Mouse (Mus musculus): ENCODE data around the gene 9130213A22Rik. TPM values are rescaled to one million over a fixed set of nuclear protein-coding genes. Genes with fewer than 3 reads are reported as not detected.

Gene 9130213A22Rik
- polyA plus RNA-seq, 1 experiment from 2014 or later, result 0.40 TPM

Other genes starting within 250 kb of the 9130213A22Rik start
- gene Rnf222, start 234.0 kb downstream of the 9130213A22Rik start, polyA plus RNA-seq (2015; fragmentation: Nextera tagmentation; extraction: Ambion mirVana), result not detected in 2 replicates
- 557 and 622 TPM in 2 replicates for gene Rpl26, start 221.0 kb downstream of the 9130213A22Rik start, polyA plus RNA-seq (2015; fragmentation: Nextera tagmentation; extraction: Ambion mirVana)
- gene Odf4, start 195.5 kb downstream of the 9130213A22Rik start, polyA plus RNA-seq (2015; fragmentation: Nextera tagmentation; extraction: Ambion mirVana), result 0.60 and 1.2 TPM in 2 replicates
- 21.8 and 25.3 TPM in 2 replicates for gene Arhgef15, start 165.1 kb downstream of the 9130213A22Rik start, polyA plus RNA-seq (2015; fragmentation: Nextera tagmentation; extraction: Ambion mirVana)
- gene Slc25a35, start 154.5 kb downstream of the 9130213A22Rik start, polyA plus RNA-seq (2015; fragmentation: Nextera tagmentation; extraction: Ambion mirVana), result 1.7 and 2.1 TPM in 2 replicates
- gene Rangrf, start 147.4 kb downstream of the 9130213A22Rik start, polyA plus RNA-seq (2015; fragmentation: Nextera tagmentation; extraction: Ambion mirVana), result 29.8 and 34.3 TPM in 2 replicates
- 17.6 and 19.0 TPM in 2 replicates for gene Pfas, start 114.1 kb downstream of the 9130213A22Rik start, polyA plus RNA-seq (2015; fragmentation: Nextera tagmentation; extraction: Ambion mirVana)
- gene Ctc1, start 106.7 kb downstream of the 9130213A22Rik start, polyA plus RNA-seq (2015; fragmentation: Nextera tagmentation; extraction: Ambion mirVana), result 56.4 and 71.2 TPM in 2 replicates
- gene Aurkb, start 76.9 kb downstream of the 9130213A22Rik start, polyA plus RNA-seq (2015; fragmentation: Nextera tagmentation; extraction: Ambion mirVana), result 28.6 and 36.1 TPM in 2 replicates
- 22.1 and 23.1 TPM in 2 replicates for gene Borcs6, start 62.9 kb downstream of the 9130213A22Rik start, polyA plus RNA-seq (2015; fragmentation: Nextera tagmentation; extraction: Ambion mirVana)
- gene Tmem107, start 51.8 kb downstream of the 9130213A22Rik start, polyA plus RNA-seq (2015; fragmentation: Nextera tagmentation; extraction: Ambion mirVana), result 36.6 and 41.7 TPM in 2 replicates
- gene Vamp2, start 34.1 kb downstream of the 9130213A22Rik start, polyA plus RNA-seq (2015; fragmentation: Nextera tagmentation; extraction: Ambion mirVana), result 317 and 437 TPM in 2 replicates
- 10.0 and 10.1 TPM in 2 replicates for gene Per1, start 27.4 kb downstream of the 9130213A22Rik start, polyA plus RNA-seq (2015; fragmentation: Nextera tagmentation; extraction: Ambion mirVana)
- gene Hes7, start 2.2 kb downstream of the 9130213A22Rik start, polyA plus RNA-seq (2015; fragmentation: Nextera tagmentation; extraction: Ambion mirVana), result 0.87 and 0.98 TPM in 2 replicates
- 4.7 and 6.5 TPM in 2 replicates for gene Aloxe3, start 3.3 kb upstream of the 9130213A22Rik start, polyA plus RNA-seq (2015; fragmentation: Nextera tagmentation; extraction: Ambion mirVana)
- 0.35 and 0.72 TPM in 2 replicates for gene Alox12b, start 34.4 kb upstream of the 9130213A22Rik start, polyA plus RNA-seq (2015; fragmentation: Nextera tagmentation; extraction: Ambion mirVana)
- gene Alox8, start 75.3 kb upstream of the 9130213A22Rik start, polyA plus RNA-seq (2015; fragmentation: Nextera tagmentation; extraction: Ambion mirVana), result 0.34 and 0.44 TPM in 2 replicates
- gene Gucy2e, start 114.4 kb upstream of the 9130213A22Rik start, polyA plus RNA-seq (2015; fragmentation: Nextera tagmentation; extraction: Ambion mirVana), result 0.40 and 0.43 TPM in 2 replicates
- gene Cntrob, start 201.2 kb upstream of the 9130213A22Rik start, polyA plus RNA-seq (2015; fragmentation: Nextera tagmentation; extraction: Ambion mirVana), result 16.2 and 17.3 TPM in 2 replicates
- 183 and 187 TPM in 2 replicates for gene Trappc1, start 201.4 kb upstream of the 9130213A22Rik start, polyA plus RNA-seq (2015; fragmentation: Nextera tagmentation; extraction: Ambion mirVana)
- 4.7 and 5.9 TPM in 2 replicates for gene Kcnab3, start 203.7 kb upstream of the 9130213A22Rik start, polyA plus RNA-seq (2015; fragmentation: Nextera tagmentation; extraction: Ambion mirVana)
- 221 and 228 TPM in 2 replicates for gene Rnf227, start 217.9 kb upstream of the 9130213A22Rik start, polyA plus RNA-seq (2015; fragmentation: Nextera tagmentation; extraction: Ambion mirVana)
- gene Chd3, start 246.8 kb upstream of the 9130213A22Rik start, polyA plus RNA-seq (2015; fragmentation: Nextera tagmentation; extraction: Ambion mirVana), result 83.5 and 83.7 TPM in 2 replicates